In the genomic region with DNA sequence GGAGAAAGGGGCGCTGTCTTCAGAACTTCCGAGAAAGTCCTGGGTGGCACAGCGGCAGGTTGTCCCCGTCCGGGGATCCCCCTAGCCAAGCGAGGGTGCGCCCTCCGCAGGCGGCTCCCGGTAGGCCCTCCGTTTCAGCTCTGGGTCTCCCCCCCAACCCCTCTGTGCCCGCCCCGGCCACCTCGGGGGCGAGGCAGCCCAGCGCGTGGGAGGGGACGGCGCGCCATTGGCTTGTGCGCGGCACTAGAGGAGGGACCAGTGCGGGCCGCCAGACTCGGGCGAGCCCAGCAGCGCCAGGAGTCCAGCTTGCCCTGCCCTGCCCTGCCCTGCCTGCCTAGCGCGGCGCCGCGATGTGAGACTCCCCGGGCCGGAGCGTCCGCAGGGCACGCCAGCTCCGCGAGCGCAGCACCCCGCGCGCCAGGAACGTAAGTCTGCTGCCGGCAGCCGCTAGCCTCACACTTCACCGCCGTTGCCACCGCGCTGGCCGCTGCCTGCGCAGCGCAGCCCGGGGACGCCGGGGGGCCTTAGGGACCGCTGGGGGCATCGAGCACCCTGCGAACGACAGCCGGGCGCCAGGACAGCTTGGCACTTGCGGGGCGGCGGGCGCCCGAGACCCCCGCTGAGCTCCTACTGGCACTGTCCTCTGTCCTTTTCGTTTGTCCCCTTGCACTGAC, we compare ENCODE assay signal across 8 mouse cellular contexts. TPM values are rescaled to one million over a fixed set of nuclear protein-coding genes. Genes with fewer than 3 reads are reported as not detected.
DNase-seq lines count a peak whose midpoint lies in the region; ATAC-seq and TF ChIP-seq lines count a peak whose summit lies in the region.

Trp53i11 (plus strand) TSS at position 226 of the 674 bp plus-strand sequence.

- H3K27me3 ChIP-seq in embryonic facial prominence, embryonic 11.5 days (ENCODE audit: control insufficient read depth, insufficient read depth, low read length), result peaks cover 2% of the 10 kb centered on the region; the same call in 1 of the 2 replicates
- peaks cover 73% of the 10 kb centered on the region for H3K27me3 ChIP-seq in limb, embryonic 12.5 days
- peaks cover 31% of the 10 kb centered on the region for H3K27me3 ChIP-seq in midbrain, embryonic 12.5 days
- no peaks in the 10 kb centered on the region for H3K27me3 ChIP-seq in small intestine, adult 2 months (ENCODE audit: control insufficient read depth, insufficient read depth, low read length)

- peak within 1 kb of the TSS; percentile 82 for H3K4me3 ChIP-seq in embryonic facial prominence, embryonic 11.5 days (ENCODE audit: low read depth, low read length)
- H3K4me3 ChIP-seq in limb, embryonic 12.5 days (replicated peaks), result peak within 1 kb of the TSS; percentile 73
- peak within 1 kb of the TSS; percentile 94 for H3K4me3 ChIP-seq in midbrain, embryonic 12.5 days
- peak within 1 kb of the TSS; percentile 71 for H3K4me3 ChIP-seq in small intestine, adult 2 months (ENCODE audit: low read depth, low read length)

- H3K4me2 ChIP-seq in embryonic facial prominence, embryonic 11.5 days (ENCODE audit: low read depth, low read length), result peak within 1 kb of the TSS; percentile 97
- H3K4me2 ChIP-seq in limb, embryonic 12.5 days, result peak within 1 kb of the TSS; percentile 100
- peak within 1 kb of the TSS; percentile 78 for H3K4me2 ChIP-seq in midbrain, embryonic 12.5 days (replicated peaks)

- H3K9ac ChIP-seq in embryonic facial prominence, embryonic 11.5 days (replicated peaks; ENCODE audit: low read length), result peak within 1 kb of the TSS; percentile 86
- peak within 1 kb of the TSS; percentile 74 for H3K9ac ChIP-seq in limb, embryonic 12.5 days (replicated peaks)
- H3K9ac ChIP-seq in midbrain, embryonic 12.5 days (replicated peaks), result peak within 1 kb of the TSS; percentile 98

- H3K4me1 ChIP-seq in embryonic facial prominence, embryonic 11.5 days (ENCODE audit: control insufficient read depth, insufficient read depth, low read length), result peaks cover under 1% of the 10 kb centered on the region
- peaks cover 24% of the 10 kb centered on the region for H3K4me1 ChIP-seq in limb, embryonic 12.5 days (replicated peaks)
- H3K4me1 ChIP-seq in midbrain, embryonic 12.5 days, result peaks cover 45% of the 10 kb centered on the region
- H3K4me1 ChIP-seq in small intestine, adult 2 months (ENCODE audit: control insufficient read depth, insufficient read depth, insufficient read length, low read length), result peaks cover 24% of the 10 kb centered on the region

- H3K27ac ChIP-seq in embryonic facial prominence, embryonic 11.5 days (replicated peaks; ENCODE audit: low read depth, low read length), result peak within 1 kb of the TSS; percentile 65
- H3K27ac ChIP-seq in limb, embryonic 12.5 days, result peak within 1 kb of the TSS; percentile 41; the same call in 1 of the 2 replicates
- peak within 1 kb of the TSS; percentile 94 for H3K27ac ChIP-seq in midbrain, embryonic 12.5 days (replicated peaks)
- H3K27ac ChIP-seq in small intestine, adult 2 months (ENCODE audit: insufficient read depth, low read depth, low read length), result peak within 1 kb of the TSS; percentile 27

- under 1% methylated on average over 43 of the region's 69 CpGs for WGBS in embryonic facial prominence, embryonic 11.5 days
- under 1% methylated on average over 69 of the region's 69 CpGs for WGBS in limb, embryonic 12.5 days
- under 1% methylated on average over 68 of the region's 69 CpGs for WGBS in midbrain, embryonic 12.5 days
- 1% methylated on average over 68 of the region's 69 CpGs for WGBS in small intestine, adult 2 months

- TF ChIP-seq CTCF in small intestine, adult 2 months (IDR thresholded peaks at IDR 0.05; ENCODE audit: extremely low read depth, insufficient read length, insufficient replicate concordance, low read depth, low read length), result peak; percentile 57; the same call in 1 of the 2 replicates

- no peaks in the 10 kb centered on the region for H3K36me3 ChIP-seq in embryonic facial prominence, embryonic 11.5 days (replicated peaks; ENCODE audit: control insufficient read depth, insufficient read depth, low read depth, low read length)
- no peaks in the 10 kb centered on the region for H3K36me3 ChIP-seq in limb, embryonic 12.5 days
- no peaks in the 10 kb centered on the region for H3K36me3 ChIP-seq in midbrain, embryonic 12.5 days
- H3K36me3 ChIP-seq in small intestine, adult 2 months (ENCODE audit: control insufficient read depth, insufficient read depth, low read length), result no peaks in the 10 kb centered on the region

- DNase-seq in adrenal gland, postnatal 36 days, result peak; percentile 97
- DNase-seq in embryonic facial prominence, embryonic 11.5 days (ENCODE audit: low spot score), result peak; percentile 85
- peak; percentile 86 to 94 for DNase-seq in heart, adult 18-20 months
- peak; percentile 77 for DNase-seq in kidney, adult 11 months
- no peak for DNase-seq in adipocyte (ENCODE audit: low spot score)

- no peaks in the 10 kb centered on the region for H3K9me3 ChIP-seq in embryonic facial prominence, embryonic 11.5 days (replicated peaks; ENCODE audit: control insufficient read depth, low read length)
- H3K9me3 ChIP-seq in limb, embryonic 12.5 days, result no peaks in the 10 kb centered on the region
- H3K9me3 ChIP-seq in midbrain, embryonic 12.5 days, result no peaks in the 10 kb centered on the region

- TF ChIP-seq POLR2A in small intestine, adult 2 months (IDR thresholded peaks at IDR 0.05; ENCODE audit: low read depth, low read length), result peak; percentile 36

- ATAC-seq in embryonic facial prominence, embryonic 11.5 days (replicated peaks; ENCODE audit: insufficient number of reproducible peaks, low FRiP score, low TSS enrichment, low read depth), result peak; percentile 91
- ATAC-seq in limb, embryonic 12.5 days (ENCODE audit: insufficient number of reproducible peaks, insufficient read depth, low FRiP score, low TSS enrichment, low read depth), result peak; percentile 64; the same call in 1 of the 2 replicates
- ATAC-seq in midbrain, embryonic 12.5 days (ENCODE audit: low FRiP score, low read depth), result peak; percentile 88

RNA-seq across cellular contexts. Expression of gene Trp53i11, which starts in this region (rescaled TPM):
- total RNA-seq in adrenal gland, postnatal 36 days (2021), result 10 to 100 TPM; 48.9 to 70.7 TPM
- polyA plus RNA-seq in embryonic facial prominence, embryonic 11.5 days (2014; fragmentation: Nextera tagmentation; extraction: Ambion mirVana), result 53.6 and 69.0 TPM in 2 replicates
- total RNA-seq in heart, adult 18-20 months (2021), result 10 to 100 TPM; 26.7 to 30.5 TPM
- 16.4 and 22.8 TPM in 2 replicates for polyA plus RNA-seq in limb, embryonic 12.5 days (2016; fragmentation: Nextera tagmentation; extraction: Ambion mirVana)
- 142 and 172 TPM in 2 replicates for polyA plus RNA-seq in midbrain, embryonic 12.5 days (2016; fragmentation: Nextera tagmentation; extraction: Ambion mirVana)
- polyA plus RNA-seq in small intestine, adult 2 months (2012; rRNA removed), result 30.8 and 47.0 TPM in 2 replicates

Comparison
In these comparisons a context has a peak if more than half of its experiments do, and no peak if none do; other contexts are left out.
1. H3K27ac ChIP-seq: peak in every context shown above with its lines; median percentile 94 in midbrain, embryonic 12.5 days; 65 in embryonic facial prominence, embryonic 11.5 days; 41 in limb, embryonic 12.5 days; 27 in small intestine, adult 2 months.